Mouse (Mus musculus): ENCODE data around the gene Dnajc15. TPM values are rescaled to one million over a fixed set of nuclear protein-coding genes. Genes with fewer than 3 reads are reported as not detected.

Dnajc15 gene
- polyA plus RNA-seq, 1 experiment = 15.5 TPM

GRCm38 (mm10) chr14:77825121-77825520 is 49.8 kb downstream of the Dnajc15 start:
- TF ChIP-seq CTCF (IDR thresholded peaks at IDR 0.05; ENCODE audit: borderline replicate concordance, extremely low read depth, insufficient read depth, insufficient read length) = no peak
- no peak for TF ChIP-seq POLR2A (IDR thresholded peaks at IDR 0.05; ENCODE audit: borderline replicate concordance, extremely low read depth, insufficient read depth, insufficient read length, poor library complexity, severe bottlenecking)
- no peak for DNase-seq (ENCODE audit: low read depth)

DNA sequence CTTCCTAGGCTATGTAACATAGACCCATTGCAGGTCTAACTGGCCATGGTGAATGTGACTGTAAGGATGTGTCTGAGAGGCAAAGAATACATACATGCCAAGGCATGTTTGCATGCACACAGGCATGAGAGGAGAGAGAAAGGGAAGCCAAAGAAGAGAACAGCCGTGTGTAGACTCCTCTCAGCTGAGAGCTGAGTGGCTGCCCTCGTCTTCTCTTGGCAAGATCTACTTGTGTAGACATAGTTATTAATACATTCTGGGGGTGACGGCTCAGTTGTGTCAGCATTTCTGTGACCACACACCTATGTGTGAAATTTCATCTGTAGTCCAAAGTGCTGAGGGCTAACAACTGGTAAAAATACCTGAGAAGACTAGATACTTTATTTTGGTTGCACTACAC is 55.1 kb downstream of the Dnajc15 start:
- no peak for TF ChIP-seq CTCF (IDR thresholded peaks at IDR 0.05; ENCODE audit: borderline replicate concordance, extremely low read depth, insufficient read depth, insufficient read length)
- TF ChIP-seq POLR2A (IDR thresholded peaks at IDR 0.05; ENCODE audit: borderline replicate concordance, extremely low read depth, insufficient read depth, insufficient read length, poor library complexity, severe bottlenecking) = no peak
- no peak for DNase-seq (ENCODE audit: low read depth)

- DNase-seq (ENCODE audit: low read depth) = no peak
- no peak for TF ChIP-seq CTCF (IDR thresholded peaks at IDR 0.05; ENCODE audit: borderline replicate concordance, extremely low read depth, insufficient read depth, insufficient read length)
- no peak for TF ChIP-seq POLR2A (IDR thresholded peaks at IDR 0.05; ENCODE audit: borderline replicate concordance, extremely low read depth, insufficient read depth, insufficient read length, poor library complexity, severe bottlenecking)
These were observed 57.4 kb downstream of the Dnajc15 start for GRCm38 (mm10) chr14:77817561-77817960.

- TF ChIP-seq CTCF (IDR thresholded peaks at IDR 0.05; ENCODE audit: borderline replicate concordance, extremely low read depth, insufficient read depth, insufficient read length) (no peak), POLR2A (IDR thresholded peaks at IDR 0.05; ENCODE audit: borderline replicate concordance, extremely low read depth, insufficient read depth, insufficient read length, poor library complexity, severe bottlenecking) (no peak)
- peak; percentile 53 for DNase-seq (ENCODE audit: low read depth)
These were observed 60.0 kb downstream of the Dnajc15 start for GRCm38 (mm10) chr14:77814935-77815334.

GRCm38 (mm10) chr14:77812890-77813289 is 62.0 kb downstream of the Dnajc15 start:
- DNase-seq (ENCODE audit: low read depth) = no peak
- TF ChIP-seq CTCF (IDR thresholded peaks at IDR 0.05; ENCODE audit: borderline replicate concordance, extremely low read depth, insufficient read depth, insufficient read length) = no peak
- TF ChIP-seq POLR2A (IDR thresholded peaks at IDR 0.05; ENCODE audit: borderline replicate concordance, extremely low read depth, insufficient read depth, insufficient read length, poor library complexity, severe bottlenecking) = no peak

DNA sequence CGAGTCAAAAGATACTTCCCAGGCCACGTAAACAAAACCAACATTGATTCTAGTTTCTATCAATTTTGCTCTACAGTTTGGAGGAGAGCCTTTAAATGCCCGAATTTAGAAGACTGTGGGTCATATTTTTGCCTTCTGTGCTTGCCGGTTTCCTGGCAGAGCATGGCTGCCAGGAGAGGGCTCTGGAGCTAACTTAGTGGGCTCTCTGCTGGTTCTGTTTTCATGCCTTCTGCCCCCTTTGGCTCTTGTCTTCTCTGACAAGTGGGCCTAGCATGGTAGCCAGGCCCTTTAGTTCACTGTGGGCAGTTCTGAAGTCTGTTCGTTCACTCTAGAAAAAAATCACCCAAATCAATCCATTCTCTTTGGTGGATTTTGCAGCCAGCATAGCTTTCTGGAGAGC is 63.5 kb downstream of the Dnajc15 start:
- TF ChIP-seq CTCF (IDR thresholded peaks at IDR 0.05; ENCODE audit: borderline replicate concordance, extremely low read depth, insufficient read depth, insufficient read length) (no peak), POLR2A (IDR thresholded peaks at IDR 0.05; ENCODE audit: borderline replicate concordance, extremely low read depth, insufficient read depth, insufficient read length, poor library complexity, severe bottlenecking) (no peak)
- no peak for DNase-seq (ENCODE audit: low read depth)

- TF ChIP-seq CTCF (IDR thresholded peaks at IDR 0.05; ENCODE audit: borderline replicate concordance, extremely low read depth, insufficient read depth, insufficient read length) (no peak), POLR2A (IDR thresholded peaks at IDR 0.05; ENCODE audit: borderline replicate concordance, extremely low read depth, insufficient read depth, insufficient read length, poor library complexity, severe bottlenecking) (no peak)
- DNase-seq (ENCODE audit: low read depth) = no peak
These were observed 67.1 kb downstream of the Dnajc15 start for GRCm38 (mm10) chr14:77807836-77808235.

DNA sequence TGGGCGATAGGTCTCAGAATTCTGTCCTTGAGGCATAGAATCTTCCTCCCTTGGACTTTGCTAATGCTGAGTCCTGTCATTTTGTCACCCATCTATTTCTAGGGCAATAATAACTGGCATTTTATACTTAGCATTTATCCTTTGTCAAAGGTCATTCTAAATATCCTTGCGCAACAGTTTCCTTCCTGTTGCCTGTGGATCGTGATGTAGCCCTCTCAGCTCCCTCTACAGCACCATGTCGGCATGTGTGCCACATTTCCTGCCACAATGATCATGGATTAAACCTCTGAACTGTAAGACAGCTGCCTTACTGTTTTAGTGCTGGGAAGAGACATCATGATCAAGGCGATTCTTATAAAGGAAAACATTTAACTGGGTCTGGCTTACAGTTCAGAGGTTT is 68.6 kb downstream of the Dnajc15 start:
- DNase-seq (ENCODE audit: low read depth) = no peak
- TF ChIP-seq POLR2A (IDR thresholded peaks at IDR 0.05; ENCODE audit: borderline replicate concordance, extremely low read depth, insufficient read depth, insufficient read length, poor library complexity, severe bottlenecking) (no peak), CTCF (IDR thresholded peaks at IDR 0.05; ENCODE audit: borderline replicate concordance, extremely low read depth, insufficient read depth, insufficient read length) (no peak)

GRCm38 (mm10) chr14:77802268-77802630 is 72.7 kb downstream of the Dnajc15 start:
- TF ChIP-seq POLR2A (IDR thresholded peaks at IDR 0.05; ENCODE audit: borderline replicate concordance, extremely low read depth, insufficient read depth, insufficient read length, poor library complexity, severe bottlenecking) (no peak), CTCF (IDR thresholded peaks at IDR 0.05; ENCODE audit: borderline replicate concordance, extremely low read depth, insufficient read depth, insufficient read length) (no peak)
- DNase-seq (ENCODE audit: low read depth) = peak; percentile 84

GRCm38 (mm10) chr14:77801571-77802267 is 73.2 kb downstream of the Dnajc15 start:
- DNase-seq (ENCODE audit: low read depth) = peak; percentile 27
- TF ChIP-seq CTCF (IDR thresholded peaks at IDR 0.05; ENCODE audit: borderline replicate concordance, extremely low read depth, insufficient read depth, insufficient read length) (no peak), POLR2A (IDR thresholded peaks at IDR 0.05; ENCODE audit: borderline replicate concordance, extremely low read depth, insufficient read depth, insufficient read length, poor library complexity, severe bottlenecking) (no peak)

DNA sequence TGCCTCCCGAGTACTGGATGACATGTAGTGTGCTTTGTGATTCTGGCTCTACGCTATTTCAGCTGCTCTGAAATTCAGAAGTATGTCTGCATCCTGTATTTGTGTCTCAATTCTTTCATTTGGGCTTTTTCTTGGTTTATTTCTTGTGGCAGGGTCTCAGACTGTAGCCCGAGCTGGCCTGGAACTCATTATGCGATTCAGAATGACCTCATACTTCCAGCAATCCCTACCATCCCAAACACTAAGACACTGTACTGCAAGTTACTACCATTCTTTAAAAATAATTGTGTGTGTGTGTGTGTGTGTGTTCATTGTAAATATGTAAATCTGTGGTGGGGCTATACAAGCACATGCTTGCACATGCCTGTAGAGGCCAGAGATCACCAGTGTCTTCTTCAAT is 78.4 kb downstream of the Dnajc15 start:
- TF ChIP-seq CTCF (IDR thresholded peaks at IDR 0.05; ENCODE audit: borderline replicate concordance, extremely low read depth, insufficient read depth, insufficient read length) (no peak), POLR2A (IDR thresholded peaks at IDR 0.05; ENCODE audit: borderline replicate concordance, extremely low read depth, insufficient read depth, insufficient read length, poor library complexity, severe bottlenecking) (no peak)
- DNase-seq (ENCODE audit: low read depth) = no peak

DNA sequence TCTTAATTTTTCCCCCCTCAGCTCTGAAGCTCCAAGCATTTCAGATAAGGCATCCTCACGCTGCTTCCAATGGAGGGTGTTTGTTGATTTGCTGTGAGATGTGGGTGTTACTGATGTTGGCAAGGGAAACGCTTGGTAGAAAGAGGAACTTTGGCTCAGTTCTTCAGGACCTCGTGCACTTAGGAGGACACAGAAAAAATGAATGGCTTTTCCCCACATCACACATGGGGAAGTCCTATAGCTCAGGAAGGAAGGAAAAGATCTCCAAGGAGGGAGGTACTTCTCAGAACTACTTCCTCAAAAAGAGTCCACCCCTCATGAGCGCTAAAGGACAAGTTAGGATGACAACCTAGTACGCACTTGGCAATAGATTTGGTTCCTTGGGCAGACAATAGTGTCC is 79.7 kb downstream of the Dnajc15 start:
- DNase-seq (ENCODE audit: low read depth) = no peak
- TF ChIP-seq CTCF (IDR thresholded peaks at IDR 0.05; ENCODE audit: borderline replicate concordance, extremely low read depth, insufficient read depth, insufficient read length) (no peak), POLR2A (IDR thresholded peaks at IDR 0.05; ENCODE audit: borderline replicate concordance, extremely low read depth, insufficient read depth, insufficient read length, poor library complexity, severe bottlenecking) (no peak)
